Mouse (Mus musculus) retina, postnatal 1 day (tissue): ENCODE results near the gene Zfp704.
A peak's percentile ranks its signal among the peaks of the same experiment; 100 is the strongest.

ENCODE experiments used
- DNase-seq: peaks from one replicate; pipeline ENCODE4 v3.0.0-alpha.2; 2012

Gene Zfp704

DNA sequence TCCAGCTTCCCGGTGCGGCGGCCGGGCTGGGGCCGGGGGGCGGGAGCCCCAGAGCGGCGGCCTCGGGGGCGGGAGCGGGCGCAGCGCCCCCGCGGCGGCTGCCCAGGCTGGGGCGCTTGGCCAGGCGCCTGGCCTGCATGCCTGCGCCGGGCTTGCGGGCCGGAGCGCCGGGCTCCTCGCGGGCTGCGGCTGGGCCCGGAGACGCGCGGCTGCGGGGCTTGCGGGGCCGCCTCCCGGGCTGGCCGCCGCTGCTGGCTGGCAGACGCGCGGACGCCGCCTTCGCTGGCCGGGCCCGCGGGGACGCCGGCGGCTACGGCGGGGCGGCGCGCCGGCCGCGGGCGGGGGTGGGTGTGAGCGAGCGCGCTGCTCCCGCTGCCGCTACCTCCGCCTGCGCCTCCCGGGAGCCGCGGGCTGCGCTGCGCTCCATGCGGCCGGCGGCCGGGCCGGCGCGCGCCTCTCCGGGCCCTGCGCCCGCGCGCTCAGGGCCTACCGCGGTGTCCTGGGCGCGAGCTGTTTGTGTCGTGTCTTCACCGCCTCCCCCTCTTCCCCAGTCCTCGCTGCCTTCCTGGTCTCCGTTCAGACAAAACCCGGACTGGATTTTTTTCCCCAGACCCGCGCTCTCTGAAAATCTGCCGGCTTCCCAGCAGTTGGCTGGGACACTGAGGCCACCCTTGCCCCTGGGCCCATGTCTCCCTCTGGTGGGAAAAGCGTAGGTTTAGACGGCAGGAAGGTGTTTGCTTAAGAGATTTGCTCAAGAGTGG, at the start of gene Zfp704:
Zfp704 (minus strand) TSS at position 505 of the 761 bp plus-strand sequence.
- peak; percentile 97 for DNase-seq

DNA sequence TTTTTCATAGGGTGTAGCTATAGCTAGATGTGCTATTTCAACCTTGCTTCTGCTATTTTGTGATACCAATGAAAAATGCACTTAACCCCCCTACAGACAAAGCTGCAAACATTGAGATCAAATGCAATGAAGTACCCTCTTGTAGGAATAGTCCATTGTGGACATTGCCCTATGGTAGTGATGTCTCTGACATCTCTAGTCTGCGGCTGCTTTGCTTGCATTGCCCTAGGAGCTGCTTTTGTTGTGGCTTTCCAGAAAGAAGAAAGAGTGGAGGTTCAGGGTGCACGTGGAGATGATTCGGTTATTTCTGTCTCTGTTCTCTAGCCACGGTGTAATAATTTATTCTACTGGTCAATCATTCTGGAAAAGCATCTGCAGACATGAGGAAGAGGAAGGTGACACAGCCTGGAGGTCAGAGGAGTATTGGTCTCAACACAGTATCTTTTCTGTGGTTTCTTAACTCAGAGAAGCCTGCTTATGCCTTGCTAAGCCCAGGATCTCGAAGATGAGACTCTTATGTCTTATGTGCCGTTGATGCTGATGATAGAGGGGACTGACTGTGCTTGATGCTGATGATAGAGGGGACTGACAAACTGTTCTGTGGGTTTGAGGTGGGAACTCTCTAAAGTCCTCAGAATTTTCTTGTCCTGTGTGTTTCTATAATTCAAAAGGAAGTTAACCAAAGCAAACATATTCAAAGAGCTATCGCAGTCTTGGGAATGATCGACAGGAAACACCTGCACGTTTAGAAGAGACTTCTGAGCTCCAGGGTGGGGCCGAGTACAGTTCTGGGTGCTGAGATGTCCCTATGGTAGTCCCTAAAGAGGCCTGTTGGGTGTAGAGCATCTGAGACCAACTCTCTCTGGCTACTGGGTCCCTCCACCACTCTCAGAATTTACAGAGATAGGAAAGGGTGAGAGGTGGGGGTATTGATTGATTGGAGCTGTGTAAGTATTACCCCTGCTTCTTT, 23.4 kb upstream of the Zfp704 start:
- DNase-seq: no peak

DNA sequence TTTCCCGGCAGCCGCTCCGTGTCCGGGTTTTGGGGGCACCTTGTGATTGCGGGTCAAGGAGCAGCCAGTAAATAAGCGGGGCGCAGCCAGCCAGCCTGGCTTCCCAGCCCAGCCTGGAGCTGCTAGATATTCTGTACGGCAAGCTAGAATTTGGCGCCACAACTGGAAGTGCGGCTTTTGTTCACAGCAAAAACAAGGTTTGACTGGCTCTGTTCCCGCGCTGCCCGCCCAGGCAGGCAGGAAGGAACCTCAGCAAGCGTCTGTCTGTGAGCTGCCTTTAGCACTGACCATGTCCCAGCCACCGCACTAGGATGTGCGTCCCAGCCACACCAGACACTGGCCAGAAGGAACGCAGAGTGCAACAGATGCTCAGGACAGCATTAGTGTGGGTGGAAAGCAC, 20.1 kb upstream of the Zfp704 start:
- DNase-seq: peak; percentile 71

DNA sequence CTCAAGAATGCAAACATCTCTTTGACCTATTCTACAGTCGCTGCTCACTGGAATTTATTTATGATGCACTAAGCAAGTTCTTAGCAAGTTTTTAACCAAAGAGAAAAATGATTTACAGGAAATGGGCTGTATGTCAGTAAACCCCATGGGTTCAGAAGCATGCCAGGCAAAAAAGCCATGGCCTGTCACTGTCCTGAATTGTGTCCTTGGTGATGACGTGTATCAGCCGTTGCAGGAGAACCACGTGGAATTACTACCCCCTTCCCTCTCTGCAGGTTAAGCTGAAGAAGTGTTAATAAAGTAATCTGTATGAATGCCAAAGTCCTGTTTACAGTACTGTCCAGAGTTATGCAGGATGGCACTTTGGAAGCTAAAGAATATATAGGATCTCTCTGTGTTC, 18.2 kb upstream of the Zfp704 start:
- DNase-seq: no peak

DNA sequence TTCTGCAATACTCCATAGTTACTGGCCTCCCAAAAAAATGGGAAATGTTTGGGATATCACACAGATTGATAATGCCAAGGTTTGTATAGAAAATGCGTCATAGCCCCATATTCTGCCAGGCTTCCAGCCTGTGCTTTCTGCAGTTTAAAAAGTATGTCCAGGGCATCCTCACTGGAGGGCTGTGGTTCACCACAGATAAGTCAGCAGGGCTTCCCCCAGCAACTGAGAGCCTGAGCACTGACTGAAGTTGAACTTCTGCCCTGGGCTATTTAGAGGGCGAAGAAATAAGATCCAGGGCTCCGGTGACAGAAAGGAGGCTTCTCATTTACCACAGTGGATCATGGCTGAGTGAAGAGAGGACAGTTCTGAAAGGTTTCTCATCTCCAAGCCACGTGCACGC, 16.3 kb upstream of the Zfp704 start:
- no peak for DNase-seq

DNA sequence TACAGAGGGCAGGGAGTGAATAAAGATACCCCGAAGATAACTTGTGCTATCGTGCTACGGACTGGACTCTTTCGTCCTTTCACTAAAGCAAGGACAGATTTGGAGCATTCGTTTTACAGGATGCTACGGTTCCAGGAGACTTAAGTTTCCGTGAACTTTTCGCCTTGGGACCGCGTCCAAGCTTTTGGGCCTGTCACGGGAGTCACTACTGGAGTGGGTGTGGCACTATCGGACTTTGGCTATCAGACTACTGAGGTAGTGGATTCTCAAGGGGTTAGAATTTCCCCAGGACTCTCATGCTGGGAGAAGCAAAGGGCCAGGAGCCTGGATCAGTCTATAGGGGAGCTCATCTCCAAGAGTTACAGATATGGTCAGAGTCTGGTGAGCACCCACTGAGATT, 10.7 kb upstream of the Zfp704 start:
- no peak for DNase-seq

DNA sequence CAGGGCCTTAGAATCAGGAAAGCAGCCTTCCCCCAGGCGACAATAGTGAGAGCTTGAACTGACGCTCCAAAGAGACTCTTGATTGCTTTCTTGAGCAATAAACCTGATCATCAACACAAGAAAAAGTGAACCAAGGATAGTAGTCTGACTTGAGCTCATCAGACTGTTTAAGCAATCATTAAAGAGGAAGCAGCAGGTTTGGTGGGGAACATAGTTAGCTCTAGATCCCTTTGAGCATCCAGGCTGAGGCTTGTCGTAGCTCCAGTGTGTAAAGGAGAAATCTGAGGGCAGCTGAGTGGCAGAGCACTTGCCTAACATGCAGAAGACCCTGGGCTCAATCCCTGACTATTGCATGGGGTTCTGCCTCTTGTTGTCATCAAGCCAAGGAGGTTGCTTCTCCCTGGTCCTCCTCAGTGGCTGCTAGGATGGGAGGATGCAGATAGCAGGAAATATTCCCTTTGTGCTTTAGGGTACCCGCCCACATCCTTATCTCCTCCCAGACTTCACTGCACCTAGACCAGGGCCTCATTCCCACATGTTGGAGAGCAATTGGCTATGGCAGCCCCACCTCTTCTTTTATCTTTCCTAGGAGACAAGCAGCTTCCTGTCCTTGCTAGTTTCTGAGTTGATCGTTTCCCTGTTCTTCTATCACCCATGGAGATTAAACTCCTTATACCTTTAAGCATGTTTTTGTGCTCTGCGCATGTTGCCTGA, 9.8 kb upstream of the Zfp704 start:
- DNase-seq: no peak

DNA sequence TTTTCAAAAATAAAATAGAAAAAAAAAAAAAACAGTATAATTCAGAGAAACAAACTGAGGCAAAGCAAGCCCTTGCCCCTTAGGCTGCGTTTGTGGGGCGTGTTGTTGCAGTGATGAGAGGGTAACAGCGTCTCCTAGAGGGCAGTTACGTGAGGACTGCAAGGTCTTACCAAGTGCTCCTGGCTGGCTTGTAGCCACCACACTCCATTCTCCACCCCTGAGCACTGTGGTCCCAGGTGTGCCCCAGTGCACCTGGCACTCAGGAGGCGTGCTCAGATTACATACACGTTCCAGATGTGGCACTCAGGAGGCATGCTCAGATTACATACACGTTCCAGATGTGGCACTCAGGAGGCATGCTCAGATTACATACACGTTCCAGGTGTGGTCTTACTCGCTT, 7.2 kb upstream of the Zfp704 start:
- no peak for DNase-seq

DNA sequence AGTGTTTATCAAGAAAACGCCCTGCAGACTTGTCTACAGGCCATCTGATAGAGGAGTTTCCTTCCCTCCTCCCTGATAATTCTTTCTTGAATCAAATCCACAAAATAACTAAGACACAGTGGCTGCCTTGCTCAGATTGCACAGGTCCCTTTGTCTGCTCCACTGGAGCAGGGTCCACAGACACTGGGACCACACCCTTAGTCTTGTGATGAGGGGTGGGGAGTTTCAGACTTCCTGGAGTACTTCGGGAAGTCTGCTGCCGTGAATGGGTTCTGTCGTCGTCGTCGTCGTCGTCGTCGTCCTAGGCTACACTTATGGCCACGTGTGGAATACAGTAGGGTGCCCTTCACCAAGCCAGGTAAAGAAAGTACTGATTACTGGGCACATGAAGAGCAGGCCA, 4.8 kb upstream of the Zfp704 start:
- DNase-seq: no peak

DNA sequence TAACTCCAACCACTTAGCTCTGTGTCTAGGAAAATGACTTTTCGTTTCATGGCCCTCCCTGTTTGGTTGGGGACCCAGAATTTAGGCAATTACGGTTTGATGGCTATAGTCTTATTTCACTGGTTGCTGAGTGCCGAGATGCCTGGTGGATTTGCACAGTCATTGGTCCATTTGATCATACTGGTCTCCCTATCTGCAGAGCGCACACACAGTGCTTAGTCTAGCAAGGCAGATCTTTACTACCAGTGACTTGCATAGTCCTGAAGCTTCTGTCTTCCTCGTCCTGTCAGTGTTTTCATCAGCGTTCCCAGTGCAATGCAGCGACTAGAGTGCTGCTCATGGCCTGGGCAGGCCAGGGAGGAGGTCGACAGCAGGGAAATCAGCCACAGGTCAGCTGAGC, 4.1 kb upstream of the Zfp704 start:
- DNase-seq: no peak

DNA sequence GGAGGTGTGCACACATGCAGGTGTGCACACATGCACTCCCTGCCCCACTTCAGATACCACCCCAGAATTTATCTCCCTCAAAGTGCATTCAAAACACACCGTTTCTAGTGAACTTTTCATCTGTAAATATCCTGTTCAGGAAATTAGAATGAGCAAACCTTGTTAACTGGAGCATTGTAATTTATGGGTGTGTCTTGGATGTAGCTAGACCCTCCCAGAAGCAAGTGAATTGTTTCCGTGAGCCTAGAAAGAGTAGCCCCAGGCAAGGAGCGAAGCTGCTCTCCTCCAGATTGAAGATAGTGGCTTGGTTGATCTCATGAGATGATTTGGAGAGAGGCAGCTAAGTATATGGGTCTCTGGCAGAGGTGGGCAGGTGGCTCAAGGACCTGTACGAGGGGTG, 1.3 kb upstream of the Zfp704 start:
- peak; percentile 50 for DNase-seq

DNA sequence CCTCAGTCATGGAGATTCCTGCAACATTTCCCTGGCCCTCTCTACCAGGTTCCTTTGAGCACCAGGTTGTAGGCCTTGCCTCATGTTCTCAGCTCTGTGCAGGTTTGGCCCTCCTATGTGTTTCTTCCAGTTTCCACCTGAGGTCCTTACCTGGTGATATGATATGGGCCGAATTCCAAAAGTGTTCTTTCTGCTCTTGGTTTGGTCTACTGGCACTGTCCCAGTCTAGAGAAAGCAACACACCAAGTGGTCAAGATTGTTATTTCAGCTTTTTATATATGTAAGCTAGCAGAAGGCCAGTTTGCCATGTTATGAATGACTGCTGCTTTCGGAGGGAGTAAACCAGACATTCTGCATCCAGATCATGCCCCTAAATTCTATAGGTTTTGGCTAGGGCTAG, 541 bp upstream of the Zfp704 start:
- DNase-seq: no peak

DNA sequence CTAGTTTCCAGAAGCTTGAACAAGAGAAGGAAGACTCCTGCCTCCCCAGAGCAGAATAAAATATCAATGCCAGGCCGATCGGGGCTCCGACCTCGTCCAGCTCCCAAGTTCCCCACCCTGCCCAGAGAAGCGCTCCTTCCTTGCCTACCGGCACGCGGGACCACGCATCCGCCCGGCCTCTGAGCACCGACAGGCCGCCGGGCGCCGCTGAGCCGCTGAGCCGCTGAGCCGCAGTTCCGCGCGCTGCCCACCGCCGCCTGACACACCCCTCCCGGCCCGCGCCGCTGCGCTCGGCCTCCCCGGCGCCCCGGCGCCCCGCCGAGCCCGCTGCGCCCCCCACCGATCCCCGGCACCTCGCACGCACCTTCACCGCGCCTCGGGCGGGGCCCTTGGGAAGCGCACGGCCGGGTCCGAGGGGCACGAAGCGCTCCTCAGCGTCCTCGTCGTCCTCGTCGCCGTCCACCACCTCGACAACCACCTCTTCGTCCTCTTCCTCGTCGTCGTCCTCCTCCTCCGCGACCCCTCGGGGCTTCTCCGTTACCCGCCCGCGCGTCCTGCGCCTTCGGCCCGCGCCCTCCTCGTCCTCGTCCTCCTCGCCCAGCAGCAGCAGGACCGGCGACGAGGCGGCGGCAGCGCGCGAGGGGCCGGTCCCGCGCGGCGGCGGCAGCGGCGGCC, 842 bp downstream of the Zfp704 start:
- peak; percentile 71 for DNase-seq

DNA sequence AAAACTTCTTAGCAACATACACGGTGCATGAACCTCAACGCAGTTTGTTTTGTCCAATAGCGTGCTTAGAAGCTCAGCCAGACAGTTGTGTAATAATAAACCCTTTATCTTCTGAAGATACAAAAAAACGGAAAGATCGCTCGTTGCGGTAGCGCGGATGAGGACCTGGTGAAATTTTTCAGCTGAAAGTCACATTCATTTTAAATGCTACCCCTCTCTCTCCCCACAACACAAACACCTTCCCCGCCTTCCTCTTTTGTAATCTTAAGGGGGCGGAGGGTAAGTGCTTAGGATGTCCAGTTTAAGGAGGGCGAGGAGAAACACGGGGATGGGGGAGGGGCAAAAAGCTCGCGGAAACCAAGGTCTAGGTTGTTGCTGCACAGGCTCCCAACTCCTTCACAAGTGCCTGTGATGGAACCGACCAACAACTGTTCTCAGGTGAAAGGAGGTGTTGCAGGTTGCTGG, 1.4 kb downstream of the Zfp704 start:
- DNase-seq: no peak

DNA sequence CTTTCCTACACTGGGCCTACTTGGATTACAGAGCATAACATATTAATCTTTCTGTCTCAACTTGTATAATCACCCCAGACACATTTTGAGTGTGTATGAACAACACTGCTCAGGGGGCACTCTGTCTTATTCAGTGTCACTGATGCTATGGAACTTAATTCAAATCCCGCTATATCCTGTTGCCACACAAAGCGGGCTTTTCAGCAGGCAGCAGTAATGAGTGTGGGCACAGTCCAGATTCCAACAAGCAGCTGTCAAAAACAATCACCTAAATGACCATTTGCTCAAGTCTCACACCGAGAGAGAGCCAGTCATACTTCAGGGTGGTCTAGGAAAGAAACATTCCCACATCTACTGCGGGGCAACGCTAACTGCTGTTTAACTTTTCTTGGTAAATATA, 2.2 kb downstream of the Zfp704 start:
- peak; percentile 97 for DNase-seq

DNA sequence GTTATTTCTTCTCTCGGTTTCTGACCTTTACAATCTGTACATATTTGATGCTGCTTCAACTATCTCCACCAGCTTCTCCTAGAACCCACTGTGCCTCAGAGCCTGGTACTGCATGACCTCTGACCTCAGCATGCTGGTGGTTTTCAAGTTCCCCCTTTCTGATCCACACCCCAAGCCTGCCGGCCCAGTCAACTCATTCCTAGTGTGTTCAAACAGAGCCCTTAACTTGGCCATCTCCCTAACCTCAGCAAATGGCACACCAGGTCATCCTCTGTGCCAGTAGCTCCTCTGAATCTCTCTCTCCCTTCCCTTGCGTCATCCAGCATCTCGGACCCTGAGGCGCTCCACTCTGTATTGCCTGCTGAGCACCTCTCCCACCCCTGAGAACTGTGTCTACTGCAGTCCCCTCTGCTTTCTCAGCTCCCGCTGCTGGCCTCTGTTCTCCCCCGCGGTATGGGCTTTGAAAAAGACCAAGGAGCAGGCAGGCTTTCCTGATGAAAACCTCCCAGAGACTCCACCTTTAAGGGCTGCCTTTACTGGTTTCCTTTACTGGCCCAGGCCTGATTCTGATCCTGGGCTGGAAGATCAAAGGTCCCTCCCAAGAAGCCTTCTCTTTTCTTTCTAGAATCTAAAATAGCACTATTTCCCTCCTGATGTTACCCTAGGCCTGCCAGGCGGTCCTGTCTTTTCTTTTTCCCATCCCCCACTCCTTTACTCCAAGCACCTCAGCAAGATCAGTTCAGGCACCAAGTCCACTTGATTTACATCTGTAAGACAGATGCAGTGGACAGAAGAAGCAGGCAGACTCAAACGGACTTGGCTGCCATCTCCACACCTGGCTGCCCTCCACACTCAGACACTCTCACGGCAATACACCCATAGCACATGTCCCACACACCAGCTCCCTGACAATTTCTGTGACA, 3.8 kb downstream of the Zfp704 start:
- DNase-seq: peak; percentile 23

DNA sequence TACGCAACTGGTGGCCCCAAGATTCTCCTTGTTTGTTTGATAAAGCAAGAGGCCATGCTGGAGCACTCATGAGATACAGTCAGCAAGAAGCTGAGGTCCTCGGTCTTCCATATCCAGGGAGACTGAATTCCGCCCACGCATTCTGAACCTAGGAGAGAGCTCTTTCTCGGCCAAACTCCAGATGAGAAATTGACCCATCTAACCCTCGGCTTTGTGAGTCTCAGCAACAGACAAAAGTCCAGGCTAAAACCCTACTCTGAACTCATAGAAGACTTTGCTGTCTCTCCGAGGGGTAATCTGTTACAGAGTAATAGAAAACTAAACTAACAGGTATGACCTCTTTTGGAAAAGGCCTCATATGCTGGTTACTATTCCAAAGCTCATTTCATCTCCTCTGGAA, 4.9 kb downstream of the Zfp704 start:
- no peak for DNase-seq

DNA sequence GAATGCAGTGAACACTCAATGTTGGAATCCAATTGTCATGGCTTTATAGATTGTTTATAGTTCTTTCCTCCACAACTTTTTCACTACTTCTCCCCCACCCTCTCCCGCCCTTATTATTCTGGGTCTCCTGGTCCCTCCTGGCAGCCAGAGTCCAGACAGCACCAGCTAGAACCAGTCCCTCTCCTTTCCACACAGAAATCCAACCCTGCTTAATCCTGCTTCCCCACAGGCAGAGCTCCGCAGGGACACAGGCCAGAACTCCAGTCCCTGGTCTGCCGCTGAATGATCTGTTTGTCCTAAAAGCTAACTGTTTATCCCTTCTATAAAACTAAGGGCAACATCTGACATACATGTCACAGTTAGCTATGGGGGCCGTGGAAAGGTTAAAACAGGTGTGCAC, 6.0 kb downstream of the Zfp704 start:
- no peak for DNase-seq

DNA sequence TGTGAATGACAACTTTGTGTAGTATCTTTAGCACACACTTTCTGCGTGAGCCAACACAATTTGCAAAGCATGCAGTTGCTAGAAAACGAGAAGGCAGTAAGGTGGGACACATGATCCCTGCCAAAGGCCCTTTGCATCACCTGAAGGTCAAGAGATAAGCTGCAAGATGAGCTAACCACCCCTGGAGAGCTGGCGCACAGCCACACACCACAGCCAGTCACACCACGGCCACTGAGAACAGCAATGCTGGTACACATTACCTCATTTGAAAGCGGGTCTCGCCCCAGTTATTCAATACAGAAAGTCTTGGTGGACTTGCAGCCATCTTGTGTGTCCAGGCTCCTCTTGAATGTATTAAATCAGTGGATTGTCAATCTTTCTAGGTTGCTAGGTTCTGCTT, 9.3 kb downstream of the Zfp704 start:
- DNase-seq: peak; percentile 15

DNA sequence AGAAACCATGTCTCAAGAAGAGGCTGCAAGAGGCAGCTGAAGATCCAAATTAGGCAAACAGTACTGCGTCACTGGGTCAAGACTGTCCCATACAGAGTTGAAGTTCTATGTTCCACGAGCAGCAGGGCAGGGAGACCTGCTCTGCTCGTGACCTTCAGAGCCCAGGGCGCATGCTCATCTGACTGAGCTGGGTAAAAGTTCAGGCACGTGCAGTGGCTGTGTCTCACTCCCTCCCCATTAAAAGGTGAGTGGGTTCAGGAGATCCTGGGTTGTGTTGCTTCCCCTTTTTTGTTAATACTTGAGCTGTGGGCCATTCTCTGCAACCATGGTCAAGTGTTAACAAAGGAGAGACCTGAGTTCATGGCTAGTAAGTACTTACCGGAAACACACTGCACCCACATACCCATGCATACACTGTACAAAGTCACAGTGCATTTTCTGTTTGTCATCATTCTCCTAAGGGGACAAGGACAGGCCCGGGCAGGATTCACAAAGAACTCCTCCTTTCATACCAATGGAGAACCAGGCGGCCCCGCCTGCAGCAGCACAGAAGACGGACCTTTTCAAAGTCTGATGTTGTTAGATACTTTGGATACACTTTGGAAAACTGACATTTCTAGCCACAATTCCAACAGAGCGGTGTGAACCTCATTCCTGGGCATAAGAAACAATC, 10.0 kb downstream of the Zfp704 start:
- DNase-seq: no peak

DNA sequence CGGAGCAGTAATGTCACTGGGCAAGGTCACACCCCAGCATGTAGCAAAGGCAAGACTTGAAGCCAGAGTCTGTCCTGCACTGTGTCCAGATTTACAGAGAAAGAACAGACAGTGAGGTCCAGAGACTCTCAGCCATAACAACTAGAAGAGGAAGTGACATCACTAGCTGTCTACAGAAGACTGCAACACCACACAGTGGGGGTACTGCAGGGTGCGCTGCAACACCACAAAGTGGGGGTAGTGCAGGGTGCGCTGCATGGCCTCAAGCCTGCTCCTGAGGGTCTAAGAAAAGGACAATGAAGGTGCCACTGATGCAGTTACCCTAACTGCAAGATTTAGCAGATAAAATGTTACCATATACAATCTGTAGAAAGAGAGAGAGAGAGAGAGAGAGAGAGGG, 11.8 kb downstream of the Zfp704 start:
- DNase-seq: no peak
